ENCODE assay signal across 11 mouse cellular contexts in genomic region chr4:64124387-64125088, GRCm38 (mm10).
"Had no signal": no experiment of that assay in that cellular context is flagged by ENCODE, and none has a peak within 500 bp of the region (broad histone marks: within the 10 kb centered on the region; RNA-seq: fewer than 3 reads in every experiment).

No protein-coding gene starts in this region.

- H3K9ac ChIP-seq: liver, embryonic 13.5 days; liver, postnatal 0 days; lung, embryonic 15.5 days; midbrain, embryonic 12.5 days had no signal

- H3K4me2 ChIP-seq: liver, embryonic 13.5 days; lung, embryonic 15.5 days; midbrain, embryonic 12.5 days had no signal

- H3K4me1 ChIP-seq: liver, embryonic 13.5 days; lung, embryonic 15.5 days; midbrain, embryonic 12.5 days had no signal

- H3K4me3 ChIP-seq: layer of hippocampus, adult 2 months; liver, embryonic 13.5 days; lung, embryonic 15.5 days; midbrain, embryonic 12.5 days had no signal

- H3K27ac ChIP-seq: layer of hippocampus, adult 2 months; liver, embryonic 13.5 days; lung, embryonic 15.5 days; midbrain, embryonic 12.5 days; stomach, postnatal 0 days had no signal

- H3K36me3 ChIP-seq: liver, embryonic 13.5 days; lung, embryonic 15.5 days; midbrain, embryonic 12.5 days had no signal

- H3K9me3 ChIP-seq: liver, embryonic 13.5 days; lung, embryonic 15.5 days; midbrain, embryonic 12.5 days had no signal

- DNase-seq: kidney, postnatal 10 days; kidney, postnatal 4 days; liver; liver, embryonic 13.5 days; liver, postnatal 0 days; thymus, postnatal 4 days had no signal

- H3K27me3 ChIP-seq: liver, embryonic 13.5 days; lung, embryonic 15.5 days; midbrain, embryonic 12.5 days had no signal

- ATAC-seq: liver, postnatal 0 days; midbrain, embryonic 16.5 days had no signal
